Mouse (Mus musculus) granulocyte monocyte progenitor cell, adult 5-6 weeks (primary cell): ENCODE measurements around the gene Islr. TPM values are rescaled to one million over a fixed set of nuclear protein-coding genes. Genes with fewer than 3 reads are reported as not detected.

Experiments
- ATAC-seq: replicated peaks from 2 replicates; pipeline ENCODE4 v1.8.0; 2016; ENCODE audit warnings: mild to moderate bottlenecking, moderate TSS enrichment, inconsistent platforms; ENCODE audit not compliant: poor library complexity, severe bottlenecking
- total RNA-seq, 2 experiments: library from RNA; stranded (forward) in 1 of 2; stranded (reverse) in 1 of 2; fragments of 200-712, 200-1000 nt in 1 of 2; fragments of >200 nt in 1 of 2; fragmentation: Nextera tagmentation in 1 of 2; gene quantifications; 2 replicates each; pipeline ENCODE4 v1.2.3; 2014 to 2017

Islr gene
- total RNA-seq, 2 experiments from 2014 or later: 0.17 TPM; not detected in 1

DNA sequence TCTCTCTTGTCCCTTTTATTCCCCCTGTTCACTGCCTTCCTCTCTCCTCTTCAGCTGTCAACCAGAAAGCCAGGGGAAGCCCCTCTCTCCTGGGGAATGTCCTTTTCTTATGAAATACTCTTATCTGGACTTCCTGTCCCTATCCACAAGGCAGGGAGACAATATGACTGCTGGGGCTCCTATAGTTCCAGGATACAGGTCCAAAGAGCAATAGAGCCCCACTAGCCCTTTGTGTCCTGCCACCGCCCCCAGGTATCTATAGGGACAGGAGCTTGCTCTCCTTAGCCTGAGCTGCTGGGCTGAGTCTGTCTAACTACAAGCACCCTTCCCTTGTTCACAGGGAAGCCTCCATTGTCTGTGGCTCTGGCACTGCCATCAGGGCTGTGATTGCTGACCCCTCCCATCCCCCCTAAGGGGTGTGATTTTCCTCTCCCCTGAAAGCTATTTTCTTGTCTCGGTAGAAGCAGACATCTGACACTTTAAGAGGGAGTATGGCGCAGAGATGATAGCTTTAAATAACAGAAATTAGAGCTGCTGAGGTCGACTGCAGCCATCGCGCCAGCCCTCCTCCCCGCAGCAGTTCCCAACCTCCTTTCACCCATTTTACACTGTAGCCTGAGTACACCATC, 88.7 kb downstream of the Islr start:
- ATAC-seq: no peak

DNA sequence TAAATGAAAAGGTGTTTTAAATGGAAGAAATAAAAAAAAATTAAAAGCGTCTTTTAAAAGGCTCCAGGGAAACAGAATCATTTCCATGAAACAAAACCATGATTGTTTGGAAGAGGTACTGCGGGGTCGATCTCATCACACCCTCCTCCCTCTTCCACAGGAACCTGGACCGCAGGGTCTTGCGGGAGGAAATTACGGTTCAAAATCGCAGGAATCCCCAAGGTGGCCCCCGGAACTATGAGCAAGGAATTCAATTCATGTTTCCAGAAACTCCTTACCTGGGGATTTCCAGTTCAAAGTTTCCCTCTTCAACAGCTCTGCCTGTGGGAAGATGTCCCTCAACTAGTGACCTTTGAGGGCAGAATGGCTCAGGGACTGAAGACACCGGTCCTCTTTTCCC, 90.1 kb downstream of the Islr start:
- ATAC-seq: no peak

DNA sequence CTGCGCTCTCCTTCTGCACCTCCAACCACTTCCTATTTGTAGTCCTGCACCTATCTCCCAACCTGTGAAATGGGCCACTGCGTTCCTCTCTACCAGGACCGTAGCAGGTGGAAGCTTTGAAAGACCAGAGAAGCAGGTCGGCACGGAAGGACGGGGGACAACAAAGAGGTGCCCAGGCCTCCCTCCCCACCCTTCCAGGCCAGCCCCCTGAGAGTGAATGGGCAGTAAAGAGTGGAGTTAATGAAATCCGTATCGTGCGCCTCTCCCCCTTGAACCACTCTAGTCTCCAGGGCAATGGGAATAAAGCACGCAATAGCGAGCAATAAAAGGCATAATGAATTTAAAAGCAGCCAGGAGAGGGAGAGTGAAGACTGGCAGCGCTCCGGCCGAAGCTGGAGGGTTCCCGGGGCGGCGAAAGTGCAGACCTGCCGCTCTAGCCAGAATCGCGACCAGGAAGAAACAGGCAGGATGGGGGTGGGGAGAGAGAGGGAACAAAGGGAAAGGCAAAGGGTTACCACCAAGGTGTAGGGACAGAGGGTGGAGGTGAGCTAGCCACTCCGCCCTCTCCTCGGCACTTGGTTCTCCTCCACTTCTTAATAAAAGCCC, 90.7 kb downstream of the Islr start:
- no peak for ATAC-seq

DNA sequence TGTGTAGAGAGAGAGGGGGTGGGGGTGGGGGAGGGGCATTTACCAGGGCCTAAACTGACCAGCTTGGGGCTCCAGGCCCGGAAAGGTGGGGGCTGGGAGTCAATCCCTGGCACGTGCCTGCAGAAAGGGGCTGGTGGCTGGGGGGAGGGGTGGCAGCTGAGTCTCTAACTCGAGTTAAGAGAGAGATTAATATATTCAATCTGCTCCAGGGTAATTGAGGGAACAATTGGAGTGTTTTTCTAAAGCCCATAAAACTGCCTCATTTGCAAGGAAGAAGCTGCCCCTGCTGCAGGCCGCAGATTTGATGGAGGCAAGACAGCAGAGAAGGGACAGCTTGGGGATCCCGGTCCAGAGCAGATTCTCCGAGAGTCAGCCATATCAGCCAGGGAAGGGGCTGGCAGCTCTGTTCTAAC, 91.2 kb downstream of the Islr start:
- ATAC-seq: no peak

DNA sequence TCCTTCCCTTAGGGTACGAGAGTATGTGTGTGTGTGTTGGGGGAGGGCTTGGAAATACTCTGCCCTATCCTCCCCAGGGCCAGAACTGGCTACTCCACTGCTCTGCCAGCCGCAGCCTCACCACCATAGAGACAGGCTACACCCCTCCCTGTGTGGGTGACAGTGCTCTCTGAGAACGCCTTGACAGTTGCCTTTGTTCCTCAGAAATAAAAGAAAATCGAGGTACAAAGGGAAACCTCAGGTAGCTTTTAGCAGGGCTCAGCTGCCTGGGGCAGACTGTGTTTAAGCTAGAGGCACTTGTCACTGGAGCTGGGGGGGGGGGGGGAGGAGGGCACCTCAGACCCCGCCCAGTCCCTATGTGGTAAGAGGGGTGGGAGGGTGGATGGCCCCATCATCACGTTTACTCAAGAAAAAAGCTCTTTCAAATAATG, 91.8 kb downstream of the Islr start:
- no peak for ATAC-seq

DNA sequence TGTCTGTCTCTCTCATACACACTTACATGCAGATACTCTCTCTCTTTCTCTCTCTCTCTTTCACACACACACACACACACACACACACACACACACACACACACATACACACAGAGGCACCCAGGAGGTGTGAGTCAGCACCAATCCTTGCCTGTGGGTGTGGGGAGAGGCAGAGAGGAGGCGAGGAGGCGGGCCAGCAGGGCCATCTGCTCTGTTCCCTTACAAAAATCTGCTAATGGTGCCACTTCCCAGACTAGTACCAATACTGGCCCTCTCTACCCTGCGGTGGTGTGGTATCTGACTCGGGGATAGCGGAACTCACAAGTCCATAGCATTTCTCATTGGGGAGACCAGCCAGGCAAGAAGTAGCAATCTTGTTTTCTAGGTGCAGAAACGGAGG, 92.7 kb downstream of the Islr start:
- no peak for ATAC-seq

DNA sequence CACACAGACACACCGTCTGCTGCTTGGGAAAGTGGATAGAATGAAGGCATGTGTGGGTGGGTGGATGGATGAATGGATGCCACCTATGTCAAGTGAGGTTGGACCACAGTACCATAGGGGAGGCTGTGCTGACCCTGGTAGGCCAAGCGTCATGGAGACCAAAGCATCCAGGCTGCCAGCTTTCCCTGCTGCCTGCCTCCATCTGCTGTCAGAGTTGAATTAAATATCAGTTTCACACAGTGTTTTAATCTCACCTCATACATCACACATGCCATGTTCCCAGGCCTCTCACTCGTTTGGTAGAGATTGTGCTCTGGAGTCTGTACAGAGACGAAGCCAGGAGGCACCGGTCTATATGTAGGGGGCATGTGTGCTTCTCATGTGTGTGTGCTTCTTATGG, 93.3 kb downstream of the Islr start:
- no peak for ATAC-seq

DNA sequence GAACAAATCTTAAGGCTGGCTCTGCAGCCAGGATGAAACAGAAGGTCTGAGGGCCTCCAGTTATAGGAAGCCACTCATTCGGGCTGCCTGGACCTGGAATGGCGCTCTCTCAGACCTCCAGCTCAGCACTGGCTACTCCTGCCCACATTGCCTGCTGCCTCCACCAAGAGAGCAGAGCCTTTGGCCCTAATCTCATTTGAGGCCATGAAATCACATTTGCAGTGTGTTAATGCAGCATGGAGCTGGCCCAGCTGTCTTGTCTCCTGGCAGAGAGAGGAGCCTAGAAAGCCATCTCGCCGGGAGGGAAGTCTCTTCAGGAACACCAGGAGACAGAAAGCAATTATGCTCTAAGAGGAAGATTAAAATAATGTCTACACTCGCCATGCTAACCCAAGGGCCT, 96.6 kb downstream of the Islr start:
- ATAC-seq: no peak

Other genes with a start within 250 kb of the Islr start
- 0.58 and 7.0 TPM in 2 replicates for gene Cyp11a1, start 197.9 kb downstream of the Islr start, total RNA-seq (2014; fragmentation: Nextera tagmentation)
- gene Cyp11a1, start 197.9 kb downstream of the Islr start, total RNA-seq (2017): 0.52 and 1.2 TPM in 2 replicates
- gene Stra6, start 140.5 kb downstream of the Islr start, total RNA-seq (2014; fragmentation: Nextera tagmentation): not detected in 2 replicates
- gene Stra6, start 140.5 kb downstream of the Islr start, total RNA-seq (2017): not detected in 2 replicates
- gene Ccdc33, start 85.5 kb downstream of the Islr start, total RNA-seq (2014; fragmentation: Nextera tagmentation): not detected in 2 replicates
- gene Ccdc33, start 85.5 kb downstream of the Islr start, total RNA-seq (2017): not detected in 2 replicates
- gene Islr2, start within 50 bp of the Islr start, total RNA-seq (2014; fragmentation: Nextera tagmentation): not detected in 2 replicates
- not detected in 2 replicates for gene Islr2, start within 50 bp of the Islr start, total RNA-seq (2017)
- 49.9 and 57.2 TPM in 2 replicates for gene Pml, start 45.5 kb upstream of the Islr start, total RNA-seq (2014; fragmentation: Nextera tagmentation)
- 9.3 and 10.1 TPM in 2 replicates for gene Pml, start 45.5 kb upstream of the Islr start, total RNA-seq (2017)
- gene Stoml1, start 48.9 kb upstream of the Islr start, total RNA-seq (2014; fragmentation: Nextera tagmentation): 10.4 and 11.6 TPM in 2 replicates
- gene Stoml1, start 48.9 kb upstream of the Islr start, total RNA-seq (2017): 6.3 and 17.7 TPM in 2 replicates
- gene Loxl1, start 108.9 kb upstream of the Islr start, total RNA-seq (2014; fragmentation: Nextera tagmentation): not detected in 2 replicates
- not detected in 2 replicates for gene Loxl1, start 108.9 kb upstream of the Islr start, total RNA-seq (2017)
- gene Tbc1d21, start 166.1 kb upstream of the Islr start, total RNA-seq (2014; fragmentation: Nextera tagmentation): not detected in 2 replicates
- not detected in 2 replicates for gene Tbc1d21, start 166.1 kb upstream of the Islr start, total RNA-seq (2017)